Mouse (Mus musculus) cortical plate, adult 2 months (tissue): Measurements from ENCODE around the gene Tpsb2.

Experiments
- CTCF ChIP-seq: fragments of 200-500 bp; IDR thresholded peaks from 2 replicates; pipeline ENCODE4 v1.5.1; 2011; ENCODE audit warnings: mild to moderate bottlenecking, control low read depth, low read length; ENCODE audit not compliant: insufficient read depth; ENCODE audit errors: extremely low read depth
- POLR2A ChIP-seq: fragments of 200-500 bp; IDR thresholded peaks from 2 replicates; pipeline ENCODE4 v1.6.1; 2011; ENCODE audit warnings: mild to moderate bottlenecking, low read length, control low read depth; ENCODE audit not compliant: insufficient read depth; ENCODE audit errors: extremely low read depth

DNA sequence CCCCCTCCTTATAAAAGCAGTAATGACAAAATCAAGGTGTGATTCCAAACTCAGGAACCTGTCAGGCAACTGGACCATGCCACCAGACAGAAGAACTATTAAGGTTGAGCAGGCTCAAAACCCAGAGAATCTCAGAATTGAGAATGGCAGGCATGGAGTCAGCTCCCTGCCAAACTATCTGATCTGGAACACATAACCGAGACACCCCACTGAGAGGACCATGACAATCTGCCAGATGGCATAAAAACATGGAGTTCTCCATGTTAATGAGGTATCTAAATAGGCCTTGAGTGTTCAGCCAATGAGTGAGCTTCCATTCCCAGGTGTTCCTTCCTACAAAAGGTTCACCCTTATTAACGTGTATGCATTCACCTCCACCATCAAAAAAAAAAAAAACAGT, 4.8 kb upstream of the Tpsb2 start:
- no peak for TF ChIP-seq CTCF
- TF ChIP-seq POLR2A, result no peak
